Mouse (Mus musculus) layer of hippocampus, postnatal 10 days (tissue): ENCODE data around the gene Rcl1. TPM values are rescaled to one million over a fixed set of nuclear protein-coding genes. Genes with fewer than 3 reads are reported as not detected.

ENCODE experiments used
- DNase-seq, 2 experiments: peaks; one replicate each; pipeline ENCODE4 v3.0.0; 2021; ENCODE audit warnings: low spot score in 2 of 2
- microRNA-seq, 2 experiments: library from miRNA; unstranded; fragments of <30 nt; microRNA quantifications; one replicate each; pipeline ENCODE4 v1.2.0; 2021
- total RNA-seq, 2 experiments: library from RNA; stranded (reverse); gene quantifications; 2 replicates each; pipeline ENCODE4 v1.2.3; 2021

Gene Rcl1
- total RNA-seq, 2 experiments from 2014 or later = 17.8 to 20.7 TPM

GRCm38 (mm10) chr19:29149583-29149982 lies 48.4 kb downstream of the Rcl1 start:
- no peak for DNase-seq

GRCm38 (mm10) chr19:29150038-29150437 lies 48.9 kb downstream of the Rcl1 start:
- no peak for DNase-seq

- no peak for DNase-seq
Observed at GRCm38 (mm10) chr19:29151443-29151842, 50.3 kb downstream of the Rcl1 start.

- no peak for DNase-seq
Observed at GRCm38 (mm10) chr19:29155552-29155951, 54.4 kb downstream of the Rcl1 start.

- DNase-seq = no peak
Observed at GRCm38 (mm10) chr19:29156417-29156816, 55.2 kb downstream of the Rcl1 start.

- DNase-seq = no peak
Observed at GRCm38 (mm10) chr19:29157678-29158466, 56.7 kb downstream of the Rcl1 start.

- no peak for DNase-seq
Observed at GRCm38 (mm10) chr19:29158486-29158885, 57.3 kb downstream of the Rcl1 start.

GRCm38 (mm10) chr19:29163817-29164527 lies 62.8 kb downstream of the Rcl1 start:
- no peak for DNase-seq

- no peak for DNase-seq
Observed at GRCm38 (mm10) chr19:29164528-29165166, 63.5 kb downstream of the Rcl1 start.

GRCm38 (mm10) chr19:29167938-29168337 lies 66.8 kb downstream of the Rcl1 start:
- no peak for DNase-seq

GRCm38 (mm10) chr19:29180336-29180735 lies 79.2 kb downstream of the Rcl1 start:
- DNase-seq = no peak

- no peak for DNase-seq
Observed at GRCm38 (mm10) chr19:29182166-29182565, 81.0 kb downstream of the Rcl1 start.

GRCm38 (mm10) chr19:29185122-29185521 lies 83.9 kb downstream of the Rcl1 start:
- no peak for DNase-seq

- DNase-seq = no peak
Observed at GRCm38 (mm10) chr19:29185552-29186232, 84.5 kb downstream of the Rcl1 start.

- DNase-seq = no peak
Observed at GRCm38 (mm10) chr19:29188879-29189278, 87.7 kb downstream of the Rcl1 start.

Small RNAs within 50 kb of the gene (microRNA-seq; reads per million reads assigned to microRNA genes)
- 208 to 257 reads per million in 2 experiments for gene Mir101b

Other genes with a start within 250 kb of the Rcl1 start
- 10 to 100 TPM; 31.0 to 36.5 TPM for gene Plpp6, start 137.4 kb upstream of the Rcl1 start, total RNA-seq
- 1 to 10 TPM; 4.2 to 9.8 TPM for gene 4430402I18Rik, start 133.6 kb upstream of the Rcl1 start, total RNA-seq
- 10 to 100 TPM; 75.1 to 84.3 TPM for gene Cdc37l1, start 111.0 kb upstream of the Rcl1 start, total RNA-seq
- 10 to 100 TPM; 40.4 to 46.4 TPM for gene Ak3, start 53.4 kb upstream of the Rcl1 start, total RNA-seq
- gene Jak2, start 150.5 kb downstream of the Rcl1 start, total RNA-seq = 10 to 100 TPM; 31.9 to 32.1 TPM
- under 1 TPM in 1 of 2 experiments, not detected in 1; 0.51 TPM for gene Insl6, start 224.0 kb downstream of the Rcl1 start, total RNA-seq
- gene Rln1, start 233.3 kb downstream of the Rcl1 start, total RNA-seq = 1 to 10 TPM; 2.1 to 2.4 TPM